Mouse (Mus musculus) left cerebral cortex, postnatal 36 days (tissue): ENCODE measurements around the gene Olfr692. TPM values are rescaled to one million over a fixed set of nuclear protein-coding genes. Genes with fewer than 3 reads are reported as not detected.
A peak's percentile ranks its signal among the peaks of the same experiment; 100 is the strongest.

Experiments used
- DNase-seq, 2 experiments: peaks; one replicate each; pipeline ENCODE4 v3.0.0; 2021 to 2022; ENCODE audit warnings: low spot score in 2 of 2, mixed read lengths in 1 of 2
- intact Hi-C: fragments of 180-260 bp; cut with DNase I; formaldehyde crosslinking; loops from one replicate; pipeline ENCODE4 v1.15.1; 2025
- total RNA-seq, 2 experiments: library from RNA; stranded (reverse); gene quantifications; 2 replicates each; pipeline ENCODE4 v1.2.3; 2021

The Olfr692 gene
- total RNA-seq, 2 experiments from 2014 or later: not detected

DNA sequence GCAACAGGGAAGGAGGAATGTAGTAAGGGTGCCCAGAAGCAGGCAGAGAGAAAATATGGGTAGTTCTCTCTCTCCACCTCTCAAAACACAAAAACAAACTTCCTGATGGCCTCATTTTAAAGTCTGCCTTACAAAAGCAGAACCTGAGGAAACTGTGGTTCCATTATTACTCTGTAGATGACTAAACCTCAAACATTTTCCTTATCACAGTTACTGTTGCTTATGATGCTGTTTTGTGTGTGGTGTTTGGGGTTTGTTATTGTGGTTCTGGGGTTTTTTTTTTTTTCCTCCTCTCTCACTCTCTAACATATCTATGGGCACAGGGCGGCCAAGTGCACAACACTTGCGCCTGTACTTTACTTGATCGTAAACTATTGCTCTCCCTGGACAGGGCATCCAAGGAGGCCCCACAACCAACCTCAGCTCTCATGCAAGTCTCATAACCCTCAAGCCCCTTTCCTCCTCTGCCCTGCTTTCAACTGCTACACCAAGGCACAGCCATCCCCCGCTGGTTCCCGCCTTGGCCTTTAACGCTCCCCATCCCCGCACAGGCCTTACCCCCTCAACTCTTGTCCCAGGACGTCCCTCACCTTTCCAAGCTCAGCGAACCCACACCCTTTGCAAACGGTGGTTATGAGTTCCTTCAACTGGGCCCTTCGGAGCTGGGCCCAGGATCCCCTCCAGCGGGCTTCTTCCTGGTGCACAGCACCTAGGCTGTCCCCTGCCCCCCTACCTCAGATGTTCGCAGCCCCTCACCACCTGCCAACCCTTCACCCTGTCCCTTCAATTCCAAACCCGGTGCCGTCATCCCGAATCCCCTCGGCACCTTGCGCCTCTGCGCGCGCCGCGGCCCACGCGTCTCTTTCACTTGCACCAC is 31.3 kb downstream of the Olfr692 start:
- no peak for DNase-seq
- intact Hi-C loops: no loop called here

DNA sequence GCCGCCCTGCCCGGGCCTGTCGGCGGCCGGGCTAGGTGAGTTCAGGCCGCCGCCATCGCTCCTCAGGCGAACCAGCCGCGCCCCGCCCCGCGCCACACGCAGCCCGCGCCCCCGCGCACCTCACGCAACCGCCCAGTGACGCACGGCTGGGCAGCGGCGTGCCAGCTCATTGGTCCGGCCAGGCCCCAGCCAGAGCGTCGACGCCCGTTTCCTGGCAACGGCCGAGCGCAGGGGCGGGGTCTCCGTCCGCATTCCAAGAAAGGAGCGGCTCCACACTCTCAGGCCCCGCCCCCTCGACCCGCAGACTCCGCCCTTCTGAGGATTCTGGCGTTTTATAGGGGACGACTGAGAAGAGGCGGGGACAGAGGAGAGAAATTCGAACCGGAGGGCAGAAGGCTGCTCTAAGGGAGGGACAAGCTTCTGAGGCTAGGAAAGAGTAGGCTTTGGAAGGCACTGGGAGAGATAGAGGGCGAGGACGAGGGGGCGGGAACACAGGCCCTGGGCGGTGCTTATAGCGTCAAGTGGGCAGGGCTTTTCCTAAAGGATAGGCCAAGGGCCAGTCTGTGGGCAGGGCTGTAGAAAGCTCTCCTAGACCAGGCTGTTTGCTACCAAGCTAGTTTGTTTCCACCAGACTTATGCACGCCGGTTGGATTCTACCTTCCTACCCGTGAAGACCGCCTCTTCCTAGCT is 32.0 kb downstream of the Olfr692 start, which contains the start of gene Fam160a2:
Gene Fam160a2 (minus strand): TSS at position 120 of the 690 bp plus-strand sequence.
- intact Hi-C loops: loop anchor here (10.0 kb wide), 1 partner anchor 235 kb away; the partner anchor contains the start of gene Trim3

DNA sequence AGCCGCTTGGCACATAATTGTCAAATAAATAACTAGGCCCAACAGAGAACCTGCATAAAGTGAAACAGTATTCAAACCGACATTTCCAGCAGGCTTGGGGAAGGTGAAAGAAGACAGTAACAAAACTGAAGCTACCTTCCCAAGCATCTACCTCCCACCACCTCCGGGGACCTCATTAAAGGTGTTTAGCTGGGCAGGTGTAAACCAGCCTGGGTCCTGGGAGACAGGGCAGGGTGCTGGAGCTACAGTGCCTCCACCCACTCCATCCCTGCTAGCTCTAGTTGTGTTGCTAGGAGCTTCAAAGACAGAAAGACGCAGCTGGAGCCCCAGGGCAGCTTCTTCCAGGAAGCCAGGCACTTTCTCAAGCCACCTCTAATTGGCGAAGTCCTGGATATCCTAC is 36.2 kb downstream of the Olfr692 start, which contains the start of gene Cnga4:
Gene Cnga4 (plus strand): TSS at position 301 of the 400 bp plus-strand sequence.
- intact Hi-C loops: loop anchor here (10.0 kb wide), 1 partner anchor 231 kb away; the partner anchor contains the start of gene Trim3

More for the DNA sequence above, 32.0 kb downstream of the Olfr692 start, which contains the start of gene Fam160a2:
- peak; percentile 99 for DNase-seq

DNA sequence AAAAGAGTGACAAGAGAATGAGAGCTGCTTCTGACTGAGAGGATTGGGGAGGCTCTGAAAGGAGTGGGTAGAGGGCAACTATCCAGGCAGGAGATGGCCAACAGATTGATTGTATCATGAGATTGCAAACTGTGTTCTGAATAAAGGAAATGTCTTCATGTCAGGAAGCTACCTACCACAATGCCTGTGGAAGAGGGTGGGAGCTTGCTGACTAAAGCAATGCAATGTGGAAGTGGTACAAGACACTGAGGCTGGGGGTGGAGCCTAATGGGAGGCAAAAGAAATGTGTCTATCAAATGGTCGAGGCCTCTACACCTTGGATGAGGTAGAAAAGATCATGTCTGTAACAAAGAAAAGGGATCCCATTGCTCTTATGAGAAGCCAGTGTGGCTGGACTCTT is 38.3 kb downstream of the Olfr692 start:
- intact Hi-C loops: loop anchor here (10.0 kb wide), 1 partner anchor 228 kb away; the partner anchor contains the start of gene Trim3
- DNase-seq: no peak

More for the DNA sequence above, 36.2 kb downstream of the Olfr692 start, which contains the start of gene Cnga4:
- no peak for DNase-seq

DNA sequence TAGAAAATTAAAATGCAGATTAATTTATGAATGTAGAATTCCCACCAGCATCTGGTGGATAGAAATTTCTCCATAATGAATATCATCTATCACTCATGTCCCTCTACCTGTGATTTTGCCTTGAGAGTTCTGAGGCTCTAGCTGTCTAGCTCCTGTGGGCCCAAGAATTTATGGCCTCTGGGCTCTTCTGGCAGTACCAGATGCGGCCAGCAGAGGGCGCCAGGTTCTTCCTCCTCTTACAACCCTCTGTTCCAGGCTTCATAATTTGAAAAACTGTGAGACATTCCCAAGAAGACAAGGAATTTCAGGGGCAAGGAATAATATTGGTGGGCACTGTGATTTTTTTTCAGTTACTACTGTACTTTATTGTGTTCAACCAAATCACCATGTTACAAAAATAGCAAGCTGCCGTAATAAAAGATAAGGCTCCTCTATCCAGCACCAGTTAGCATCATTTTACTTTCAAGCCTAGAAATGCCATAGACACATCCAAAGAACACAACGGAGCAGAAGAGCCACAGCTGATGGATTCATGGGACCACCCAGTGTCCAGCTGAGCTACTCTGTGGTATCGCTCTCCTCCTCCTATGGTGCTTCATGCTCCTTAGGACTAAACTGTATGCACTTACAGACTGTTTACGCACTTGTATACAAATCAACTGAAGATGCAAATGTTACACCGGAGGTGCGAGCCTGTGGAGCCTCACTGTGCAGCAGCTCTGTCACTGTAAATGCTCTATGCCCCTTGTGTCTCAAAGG is 44.0 kb downstream of the Olfr692 start:
- peak; percentile 77 to 84 for DNase-seq

DNA sequence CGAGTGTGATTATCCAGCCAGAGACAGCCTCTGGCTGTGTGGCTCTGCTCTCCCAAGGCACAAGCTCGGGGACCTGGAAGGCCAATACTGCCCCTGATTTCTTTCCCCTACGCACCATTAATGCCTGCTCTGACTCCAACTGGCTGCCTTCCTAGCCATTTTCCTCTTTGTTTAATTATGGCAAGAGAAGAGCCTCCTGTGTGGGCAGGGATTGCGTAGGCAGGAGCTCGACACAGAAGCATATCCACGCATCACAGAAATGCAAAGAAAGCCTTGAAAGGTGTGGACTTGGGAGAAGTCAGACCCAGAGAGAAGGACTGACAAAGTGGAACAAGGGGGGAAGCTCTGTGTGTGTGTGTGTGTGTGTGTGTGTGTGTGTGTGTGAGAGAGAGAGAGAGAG is 46.4 kb downstream of the Olfr692 start:
- intact Hi-C loops: loop anchor here (5.0 kb wide), 1 partner anchor 103 kb away; no protein-coding TSS in a partner anchor

More for the DNA sequence above, 44.0 kb downstream of the Olfr692 start:
- intact Hi-C loops: loop anchor here (2.0 to 5.0 kb wide), 2 partner anchors 63 to 105 kb away; no protein-coding TSS in a partner anchor

DNA sequence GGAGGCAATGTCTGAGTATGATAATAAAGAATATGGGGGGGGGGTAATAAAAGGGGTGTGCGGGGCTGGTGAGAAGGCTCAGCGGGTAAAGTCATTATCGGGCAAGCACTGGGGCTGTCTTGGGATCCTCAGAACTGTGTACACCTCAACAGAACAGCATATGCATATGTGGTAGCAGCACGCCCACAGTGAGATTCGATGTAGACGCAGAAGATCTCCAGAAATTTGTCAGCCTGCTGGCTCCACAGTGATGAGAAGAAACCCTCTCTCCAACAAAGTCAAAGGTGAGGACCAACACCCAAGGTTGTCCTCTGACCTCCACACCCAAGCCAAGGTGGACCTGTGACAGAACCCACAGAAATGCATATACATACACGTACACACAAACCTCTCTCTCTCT is 48.5 kb downstream of the Olfr692 start:
- intact Hi-C loops: no loop called here
- DNase-seq: peak in 1 of 2 experiments; percentile 19

More for the DNA sequence above, 46.4 kb downstream of the Olfr692 start:
- DNase-seq: peak; percentile 55 to 60

DNA sequence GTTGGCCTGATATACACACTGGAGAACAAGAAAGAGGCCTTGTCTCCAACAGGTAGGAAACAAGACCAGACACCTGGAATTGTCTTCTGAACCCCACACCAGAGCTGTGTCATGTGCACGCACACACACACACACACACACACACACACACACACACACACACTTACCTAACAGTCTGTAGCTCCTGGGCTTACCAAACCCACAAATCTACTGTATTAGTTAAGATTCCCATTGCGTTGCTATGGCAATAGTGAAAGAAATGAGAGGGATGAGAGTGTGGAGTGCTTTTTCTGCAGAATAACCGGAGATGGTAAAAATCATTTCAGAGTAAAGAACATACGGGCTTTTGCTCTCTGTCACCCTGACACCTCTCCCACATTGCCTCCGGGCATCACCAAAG is 50.1 kb downstream of the Olfr692 start:
- intact Hi-C loops: no loop called here
- DNase-seq: peak in 1 of 2 experiments; percentile 4

Other genes with a start within 250 kb of the Olfr692 start
- not detected for gene Olfr683, start 221.2 kb upstream of the Olfr692 start, total RNA-seq
- not detected for gene Olfr684, start 204.6 kb upstream of the Olfr692 start, total RNA-seq
- gene Olfr685, start 182.2 kb upstream of the Olfr692 start, total RNA-seq: not detected
- not detected for gene Olfr686, start 160.7 kb upstream of the Olfr692 start, total RNA-seq
- not detected for gene Olfr688, start 80.1 kb upstream of the Olfr692 start, total RNA-seq
- not detected for gene Olfr689, start 57.1 kb upstream of the Olfr692 start, total RNA-seq
- gene Olfr690, start 34.1 kb upstream of the Olfr692 start, total RNA-seq: 1 to 10 TPM in 1 of 2 experiments, under 1 TPM in 1; 0.27 to 1.7 TPM
- gene Olfr691, start 26.0 kb upstream of the Olfr692 start, total RNA-seq: under 1 TPM; 0.72 to 0.91 TPM
- not detected for gene Gm5901, start 6.8 kb downstream of the Olfr692 start, total RNA-seq
- gene Fam160a2, start 31.8 kb downstream of the Olfr692 start, total RNA-seq: 10 to 100 TPM; 77.0 to 83.9 TPM
- 1 to 10 TPM; 1.0 to 1.3 TPM for gene Cnga4, start 36.3 kb downstream of the Olfr692 start, total RNA-seq
- 10 to 100 TPM; 63.2 to 64.3 TPM for gene Cckbr, start 57.5 kb downstream of the Olfr692 start, total RNA-seq
- 10 to 100 TPM; 17.6 to 21.0 TPM for gene Cavin3, start 114.1 kb downstream of the Olfr692 start, total RNA-seq
- gene Smpd1, start 186.1 kb downstream of the Olfr692 start, total RNA-seq: 100 to 1,000 TPM in 1 of 2 experiments, 10 to 100 TPM in 1; 97.4 to 114 TPM
- 100 to 1,000 TPM; 437 to 517 TPM for gene Apbb1, start 213.4 kb downstream of the Olfr692 start, total RNA-seq
- under 1 TPM; 0.42 to 0.79 TPM for gene Hpx, start 231.9 kb downstream of the Olfr692 start, total RNA-seq